Mouse (Mus musculus) CD8-positive naive resting alpha-beta T cell, adult 2 months (primary cell): Measurements from ENCODE around the gene Tshz2.
"Not testable (repeated sequence)": the region's sequence is repeated elsewhere in the genome, so short reads cannot be mapped to it uniquely, and the experiment has no call there.

ENCODE experiments used
- DNase-seq, 2 experiments: peaks; one replicate each; pipeline ENCODE4 v3.0.0; 2022; ENCODE audit warnings: low read depth in 2 of 2, low spot score in 2 of 2

Gene Tshz2

DNA sequence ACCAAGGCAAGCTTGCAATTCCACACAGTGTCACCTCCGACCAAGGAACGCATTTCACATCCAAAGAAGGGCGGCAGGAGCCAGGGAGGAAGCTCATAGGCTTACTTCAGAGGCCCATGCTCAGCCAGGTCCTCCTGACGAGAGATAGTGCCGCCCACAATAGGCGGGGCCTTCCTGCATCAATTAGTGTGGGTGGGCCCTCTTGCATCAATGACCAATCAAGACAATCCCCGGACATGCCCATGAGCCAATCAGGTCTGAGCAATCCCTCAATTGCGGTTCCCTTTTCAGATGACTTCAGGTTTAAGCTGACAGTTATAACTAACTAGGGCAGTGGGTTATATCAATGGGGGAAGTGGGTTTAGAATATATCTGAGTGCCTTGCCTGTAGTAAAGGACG lies 120.6 kb downstream of the Tshz2 start:
- DNase-seq: no peak

DNA sequence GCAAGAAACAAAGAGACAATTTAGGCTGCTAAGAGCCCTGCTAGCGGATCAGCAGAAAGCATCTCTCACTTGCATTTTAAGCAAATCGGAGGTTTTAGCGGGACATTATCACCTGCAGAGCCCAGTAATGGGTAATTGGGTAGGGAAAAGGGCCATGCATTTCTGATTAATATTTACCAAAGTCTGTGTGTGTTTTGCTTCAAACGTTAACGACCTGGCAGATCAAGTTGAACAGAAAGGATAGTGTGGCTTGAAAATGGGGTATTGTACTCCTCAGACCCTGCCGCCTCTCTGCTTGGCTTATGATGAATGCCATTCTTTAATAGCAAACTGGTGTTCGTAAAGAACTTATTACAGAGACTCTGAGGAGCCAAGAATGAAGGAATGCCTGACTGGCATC lies 122.3 kb downstream of the Tshz2 start:
- no peak for DNase-seq

DNA sequence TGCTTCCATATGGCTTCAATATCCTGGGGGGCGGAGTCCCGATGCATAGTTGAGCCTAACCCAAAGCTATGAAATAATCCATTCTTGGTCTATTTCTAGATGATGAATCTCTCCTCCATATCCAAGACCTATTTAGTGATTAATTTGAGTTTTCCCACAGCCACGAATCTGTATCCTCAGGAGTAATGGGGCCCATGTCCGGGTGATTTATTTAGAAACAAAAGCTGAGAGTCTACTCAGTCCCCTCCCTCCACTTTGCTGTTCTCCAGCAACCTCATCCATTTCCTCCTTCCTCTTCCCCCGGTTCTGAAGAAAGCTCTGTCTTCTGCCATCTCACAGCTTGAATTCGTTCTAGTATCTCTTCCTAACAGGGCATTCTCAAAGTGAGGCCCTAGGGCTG lies 125.3 kb downstream of the Tshz2 start:
- no peak for DNase-seq

DNA sequence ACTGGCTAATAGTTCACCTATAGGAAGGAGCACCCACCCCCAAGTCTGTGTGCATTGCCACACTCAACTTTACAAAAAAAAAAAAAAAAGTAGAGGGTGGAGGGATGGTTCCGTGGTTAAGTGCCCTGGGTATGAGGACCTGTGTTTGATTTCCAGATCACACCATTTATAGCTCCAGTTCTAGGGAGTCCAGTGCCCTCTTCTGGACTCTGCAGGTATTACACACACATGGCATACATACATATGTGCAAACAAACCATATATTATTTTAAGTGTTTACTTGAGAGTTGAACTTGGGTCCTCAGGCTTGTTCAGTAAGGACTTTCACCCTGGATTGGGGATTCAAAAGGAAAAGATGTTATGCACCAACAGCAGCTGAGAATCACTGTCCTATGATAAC lies 127.3 kb downstream of the Tshz2 start:
- DNase-seq: no peak

DNA sequence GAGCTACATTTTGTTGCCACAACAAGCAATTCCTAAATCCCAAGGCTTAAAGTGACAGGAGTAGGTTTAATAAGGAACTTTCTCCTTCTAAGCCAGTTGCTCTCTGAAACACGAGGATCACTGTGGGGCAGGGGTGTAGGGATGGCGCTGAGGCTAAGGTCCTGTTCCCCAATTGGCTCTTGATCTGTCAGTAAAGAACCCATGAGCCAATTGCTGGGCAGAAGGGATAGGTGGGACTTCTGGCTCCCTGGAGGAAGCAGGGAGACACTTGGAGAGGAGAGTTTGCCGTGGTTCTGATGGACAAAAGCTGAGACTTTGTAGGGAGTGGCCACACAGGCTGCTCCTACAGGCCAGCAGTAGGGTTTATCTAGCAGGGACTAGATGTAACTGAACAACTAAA lies 128.9 kb downstream of the Tshz2 start:
- no peak for DNase-seq

DNA sequence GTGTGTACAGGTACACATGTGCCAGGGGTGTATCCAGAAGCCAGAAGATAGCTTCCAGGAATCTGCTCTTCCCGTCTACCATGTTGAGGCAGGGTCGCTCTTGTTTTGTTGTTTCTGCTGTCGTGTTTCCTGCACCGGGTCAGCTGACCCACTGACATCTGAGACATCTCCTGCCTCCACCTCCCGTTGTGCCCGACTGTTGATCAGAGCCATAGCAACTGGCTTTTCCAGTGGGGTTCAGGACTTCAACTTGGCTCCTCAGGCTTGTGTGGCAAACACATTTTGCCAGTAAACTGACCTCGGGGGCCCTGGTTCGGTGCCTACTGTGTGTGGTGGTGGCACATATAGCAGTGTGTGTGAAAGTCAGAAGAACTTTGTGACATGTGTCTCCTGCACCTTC lies 129.5 kb downstream of the Tshz2 start:
- no peak for DNase-seq

DNA sequence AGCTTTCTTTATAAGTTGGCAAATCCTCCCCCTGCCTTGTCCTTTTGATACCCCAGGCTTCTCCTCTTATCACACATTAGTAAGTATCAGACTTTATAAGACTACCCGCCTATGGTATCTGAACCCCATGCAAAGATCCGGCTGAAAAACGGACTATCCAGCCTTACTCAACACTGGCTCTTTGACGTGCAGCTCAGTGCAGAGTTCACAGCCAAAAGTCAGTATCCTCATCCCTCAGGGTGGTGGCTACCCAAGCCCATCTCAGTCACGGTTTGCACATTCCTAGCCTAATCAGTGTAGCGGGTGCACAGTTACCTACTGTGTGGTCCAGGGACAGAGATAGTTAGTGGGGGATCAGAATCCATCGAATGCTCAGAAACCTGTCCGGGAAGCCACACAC lies 130.9 kb downstream of the Tshz2 start:
- no peak for DNase-seq

DNA sequence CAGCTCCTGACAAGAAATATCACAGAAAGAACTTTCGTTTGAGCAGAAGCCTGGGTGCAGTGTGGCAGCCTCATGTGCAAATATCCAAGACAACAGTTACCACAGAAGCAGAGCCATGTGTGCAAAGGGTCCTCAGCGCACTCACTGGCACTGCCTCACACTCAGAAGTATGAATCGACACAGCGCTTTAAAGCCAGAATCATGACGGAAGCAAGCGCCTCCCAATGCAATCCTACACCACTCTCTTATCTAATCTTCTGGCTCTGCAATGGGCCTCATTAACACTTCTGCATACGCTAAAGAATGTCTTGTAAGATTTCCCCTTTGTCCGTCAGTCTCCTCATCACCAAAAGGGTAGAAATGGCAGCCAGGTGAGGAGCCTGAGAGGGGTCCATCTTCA lies 133.4 kb downstream of the Tshz2 start:
- no peak for DNase-seq

DNA sequence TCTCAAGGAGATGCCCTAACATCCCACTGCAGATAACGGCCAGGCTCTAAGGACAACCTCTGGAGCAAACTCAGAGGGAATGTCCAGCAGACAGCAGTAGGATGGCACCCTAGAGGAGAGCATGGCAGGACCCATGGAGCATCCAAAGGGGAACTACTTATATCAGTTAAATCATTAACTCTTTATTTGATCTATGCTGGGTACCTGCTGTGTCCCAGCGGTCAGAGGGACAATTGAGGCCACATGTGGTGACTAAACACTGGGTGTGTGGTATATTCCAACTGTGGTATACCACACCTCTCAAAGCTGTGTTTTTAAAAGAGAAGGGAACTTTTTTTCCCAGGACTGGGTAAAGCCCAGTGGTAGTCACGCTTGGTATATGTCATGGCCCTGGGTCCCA lies 134.5 kb downstream of the Tshz2 start:
- no peak for DNase-seq

DNA sequence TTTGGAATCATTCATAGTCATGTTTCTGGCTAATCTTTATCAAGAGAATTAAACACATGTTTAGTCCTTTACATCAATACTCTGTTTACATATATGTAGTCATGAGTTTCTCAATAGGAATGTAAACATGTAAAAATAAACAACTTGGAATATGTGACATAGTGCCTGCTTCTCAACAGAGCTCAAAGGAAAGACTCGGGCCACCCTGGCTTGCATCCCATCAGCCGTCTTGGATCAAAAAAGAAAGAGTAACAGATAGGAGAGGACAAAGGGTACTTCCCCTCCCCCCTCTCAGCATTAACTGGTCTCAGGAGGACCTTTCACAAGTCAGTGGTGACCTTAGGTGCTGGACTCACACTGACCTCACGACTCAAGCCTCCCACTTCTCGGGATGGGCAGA lies 142.3 kb downstream of the Tshz2 start:
- DNase-seq: no peak

DNA sequence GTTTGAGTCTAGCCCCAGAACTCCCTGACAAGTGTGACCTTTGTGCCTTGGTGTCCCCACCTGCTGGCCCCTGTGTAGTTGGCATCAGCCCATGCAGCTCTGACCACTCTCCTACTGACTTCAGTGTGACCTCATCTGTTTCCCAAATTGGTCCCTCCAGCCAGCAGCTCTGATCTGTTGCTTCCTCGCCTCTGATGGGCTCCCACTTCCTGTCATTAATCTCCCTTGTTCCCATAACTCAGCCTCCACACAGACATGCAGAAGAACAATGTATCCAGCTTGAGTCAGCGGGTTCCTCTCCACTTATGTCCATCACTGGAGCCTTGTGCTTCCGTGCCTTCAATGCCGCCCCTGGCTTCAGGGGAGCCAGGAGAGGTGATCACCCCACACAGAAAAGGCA lies 144.4 kb downstream of the Tshz2 start:
- DNase-seq: no peak

DNA sequence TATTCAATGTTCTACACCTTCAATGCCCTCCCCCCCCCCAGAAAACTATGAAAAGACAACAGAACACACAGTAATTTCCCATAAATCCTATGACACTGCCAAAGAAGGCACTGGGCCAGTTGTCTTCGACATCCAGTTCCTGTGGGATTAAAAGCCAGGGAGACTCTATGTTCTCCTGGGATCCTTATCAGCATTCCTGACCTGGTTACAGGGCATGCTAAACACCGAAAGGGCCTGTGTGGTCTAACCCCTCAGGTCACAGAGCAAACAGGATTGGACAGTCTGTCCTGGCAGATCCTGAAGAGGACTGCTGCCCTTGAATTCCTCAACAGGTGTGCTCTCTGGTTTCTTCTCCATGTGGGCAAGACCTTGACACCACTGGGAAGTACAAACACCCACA lies 145.0 kb downstream of the Tshz2 start:
- DNase-seq: no peak

DNA sequence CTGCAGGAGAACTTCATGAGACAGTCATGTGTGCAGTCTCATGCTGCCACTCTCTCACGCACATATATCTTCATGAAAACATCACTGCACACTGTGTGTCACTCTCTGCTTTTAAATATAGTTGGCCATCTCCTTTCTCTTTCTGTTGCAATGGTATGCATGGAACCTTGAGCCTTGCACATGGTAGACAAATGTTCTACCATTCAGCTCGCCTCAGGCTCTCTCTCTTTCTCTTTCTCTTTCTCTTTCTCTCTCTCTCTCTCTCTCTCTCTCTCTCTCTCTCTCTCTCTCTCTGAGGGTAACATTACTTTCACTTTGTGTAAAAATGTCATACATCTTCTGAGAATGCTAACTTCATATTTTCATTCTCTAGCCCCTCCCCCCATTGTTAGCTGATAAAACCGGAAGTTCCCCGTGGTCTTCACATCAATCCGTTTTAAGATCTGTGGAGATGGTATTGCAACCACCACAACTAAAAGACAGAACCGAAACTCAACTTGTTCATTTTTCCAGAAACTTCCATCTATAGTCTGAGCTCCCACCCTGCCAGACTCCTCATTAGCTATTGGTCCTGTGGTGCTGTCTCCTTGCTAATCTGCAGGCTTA lies 146.0 kb downstream of the Tshz2 start:
- peak in 1 of 2 experiments; percentile 26 for DNase-seq

DNA sequence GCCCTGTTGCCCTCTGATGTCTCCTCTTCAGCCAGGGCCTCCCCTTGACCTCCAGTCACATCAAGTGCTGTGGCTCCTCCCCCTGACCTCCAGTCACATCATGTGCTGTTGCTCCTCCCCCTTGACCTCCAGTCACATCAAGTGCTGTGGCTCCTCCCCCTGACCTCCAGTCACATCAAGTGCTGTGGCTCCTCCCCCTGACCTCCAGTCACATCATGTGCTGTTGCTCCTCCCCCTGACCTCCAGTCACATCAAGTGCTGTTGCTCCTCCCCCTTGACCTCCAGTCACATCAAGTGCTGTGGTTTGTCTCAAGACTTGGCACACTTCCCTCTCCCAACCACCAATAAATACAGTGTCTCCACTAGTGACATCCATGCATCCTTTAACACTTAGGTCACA lies 148.9 kb downstream of the Tshz2 start:
- not testable (repeated sequence) for DNase-seq

DNA sequence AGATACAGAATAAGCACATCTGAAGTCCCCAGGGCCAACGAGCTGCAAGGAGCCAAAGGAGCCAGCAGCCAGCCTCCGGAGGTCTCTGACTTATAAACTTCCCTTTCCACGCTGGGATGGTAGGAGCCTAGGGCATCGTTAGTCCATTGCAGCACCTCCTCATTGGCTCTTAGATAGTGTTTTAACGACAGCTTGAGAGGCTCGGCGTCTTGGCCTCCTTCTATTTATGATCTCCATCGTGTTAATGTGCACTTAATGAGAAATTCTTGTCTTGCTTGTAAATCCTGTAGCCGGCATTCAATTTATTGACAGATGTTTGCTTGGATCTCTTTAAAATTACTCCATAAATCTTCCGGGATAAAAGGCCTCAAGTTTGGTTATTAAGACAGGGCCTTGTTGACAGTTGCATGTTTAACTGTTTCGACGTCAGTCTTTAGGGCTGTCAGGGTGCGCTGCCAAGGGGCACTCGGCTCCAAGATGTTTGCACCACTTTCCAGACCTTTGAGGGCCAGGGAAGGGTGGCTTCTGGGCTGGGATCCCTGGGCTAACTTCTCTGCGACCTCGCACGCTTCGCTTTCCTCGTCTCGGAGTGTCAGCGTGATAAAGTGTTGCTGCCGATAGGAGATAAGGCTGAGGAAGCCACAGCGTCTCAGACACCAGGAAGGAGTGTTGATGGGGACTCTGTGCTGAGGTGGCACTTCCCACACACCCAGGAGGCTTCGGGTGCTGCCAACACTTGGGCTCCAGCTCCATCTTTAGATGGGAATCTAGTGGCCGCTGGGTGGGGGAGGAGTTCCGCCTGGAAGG lies 150.3 kb downstream of the Tshz2 start:
- DNase-seq: no peak

DNA sequence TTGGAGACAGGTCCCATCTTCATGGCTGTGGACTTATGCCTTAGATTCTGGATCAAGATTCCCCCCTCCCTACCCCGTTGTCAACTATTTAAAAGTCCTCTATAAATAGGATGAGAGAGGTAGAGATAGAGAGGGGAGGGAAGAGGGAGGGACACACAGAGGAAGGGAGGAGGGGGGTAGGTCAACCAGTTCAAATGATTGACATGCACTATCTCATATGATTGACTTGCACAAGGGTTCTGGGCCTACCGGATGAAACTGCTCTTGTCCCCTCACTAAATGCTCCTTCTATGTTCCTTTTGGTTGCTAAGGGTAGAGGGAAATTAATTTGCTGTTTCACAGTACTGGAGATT lies 150.8 kb downstream of the Tshz2 start:
- DNase-seq: no peak

DNA sequence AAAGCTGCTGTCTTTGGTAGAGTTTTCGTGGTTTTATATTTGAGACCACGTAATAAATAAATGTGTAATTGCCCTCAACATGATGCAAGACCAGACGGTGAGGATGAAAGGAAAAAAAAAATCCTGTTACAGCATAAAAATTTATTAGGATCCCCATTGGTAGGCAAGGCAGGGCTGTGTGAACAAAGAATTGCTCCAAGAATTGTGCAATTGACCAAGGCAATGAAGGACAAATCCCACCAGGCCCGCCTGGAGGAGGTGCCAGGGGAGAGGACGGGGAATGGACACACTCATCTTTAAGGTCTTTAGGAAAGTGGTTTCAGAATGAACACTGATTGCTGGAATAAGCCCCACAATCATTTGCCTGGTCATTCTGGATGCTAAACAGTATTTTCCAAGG lies 154.6 kb downstream of the Tshz2 start:
- DNase-seq: no peak

DNA sequence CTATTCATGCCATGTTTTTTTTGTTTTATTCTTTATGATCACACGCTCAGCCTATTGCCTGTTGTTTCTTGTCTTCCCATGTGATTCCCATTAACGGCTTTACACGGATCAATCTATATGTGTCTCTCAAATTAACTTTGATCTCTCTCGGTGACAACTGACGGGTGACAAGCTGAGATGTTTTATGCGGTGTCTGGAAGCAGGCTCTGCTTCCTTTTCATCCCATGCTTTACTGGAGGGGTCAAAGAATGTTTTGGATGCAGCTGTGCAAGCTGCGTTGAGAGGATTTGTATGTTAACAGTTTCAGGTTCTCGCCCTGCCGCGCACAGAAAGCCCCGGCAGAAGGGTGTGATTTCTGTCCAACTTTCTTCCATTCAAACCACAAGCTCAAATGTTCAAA lies 155.1 kb downstream of the Tshz2 start:
- DNase-seq: no peak

DNA sequence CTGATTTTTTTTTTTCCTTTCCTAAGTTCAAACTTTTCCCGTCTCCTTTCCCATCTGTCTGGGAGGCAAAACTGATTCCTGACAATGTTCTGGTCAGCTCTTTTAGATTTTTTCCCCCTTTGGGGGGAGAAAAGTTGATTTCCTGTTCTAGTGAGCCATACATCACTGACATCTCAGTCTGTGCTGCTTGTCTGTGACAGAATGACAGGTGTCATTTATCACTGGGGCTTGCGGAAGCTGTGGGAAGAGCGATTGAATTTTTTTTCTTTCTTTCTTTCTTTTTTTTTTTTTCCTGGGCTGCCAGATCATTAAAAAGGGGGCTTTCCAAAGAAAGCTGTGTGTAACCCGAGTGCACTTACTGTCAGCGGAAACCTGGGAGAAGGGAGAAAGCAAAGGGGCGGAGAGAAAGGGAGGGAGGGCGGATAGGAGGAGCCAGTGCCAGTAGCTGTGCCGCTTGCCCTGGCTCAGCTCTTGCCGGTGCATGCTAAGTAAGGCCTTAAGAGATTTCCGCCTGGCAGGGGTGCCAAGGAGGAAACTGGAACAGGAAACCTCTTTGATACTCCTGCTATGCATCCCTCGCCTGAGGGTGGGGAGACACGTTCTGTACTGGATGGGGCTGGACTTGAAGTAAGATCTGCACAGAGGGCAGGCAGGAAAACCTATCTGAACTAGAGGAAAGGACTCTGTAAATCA lies 157.8 kb downstream of the Tshz2 start:
- peak; percentile 25 to 36 for DNase-seq

DNA sequence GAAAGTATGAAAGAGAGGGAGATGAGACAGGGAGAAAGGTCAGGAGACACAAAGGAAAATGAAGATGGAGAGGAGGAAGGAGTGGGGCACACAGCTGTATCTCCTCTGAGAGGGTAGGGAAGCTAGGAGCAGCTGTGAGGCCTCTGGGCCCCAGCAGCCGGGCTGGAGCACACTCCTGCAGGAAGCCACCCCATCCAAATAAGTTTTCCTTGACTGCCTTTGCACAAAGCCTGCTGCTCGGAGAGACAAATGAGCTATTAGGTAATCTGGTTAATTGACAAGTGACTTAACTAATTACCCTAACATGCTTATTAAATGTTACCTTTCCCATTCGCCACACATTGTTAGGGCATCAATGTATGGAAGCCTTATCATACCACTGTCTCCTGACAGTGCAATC lies 159.9 kb downstream of the Tshz2 start:
- DNase-seq: no peak

DNA sequence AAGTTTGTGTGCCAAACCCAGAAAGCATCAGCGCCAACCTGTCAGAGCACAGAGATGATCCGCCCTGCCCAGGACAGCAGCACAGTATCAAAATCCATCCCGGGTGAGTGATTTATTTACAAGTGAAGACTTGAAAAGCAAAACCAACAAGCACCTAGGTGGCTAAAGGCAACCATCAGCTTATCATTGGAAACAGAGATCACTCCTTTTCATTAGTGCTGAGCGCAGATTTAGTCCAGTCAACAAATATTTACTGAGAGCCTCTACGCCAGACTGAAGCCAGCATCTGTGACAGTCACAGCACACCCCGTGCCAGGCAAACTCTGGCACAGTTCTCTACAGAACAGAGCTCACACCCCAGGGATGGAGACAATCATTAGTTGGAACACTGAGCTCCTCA lies 169.4 kb downstream of the Tshz2 start:
- DNase-seq: no peak

DNA sequence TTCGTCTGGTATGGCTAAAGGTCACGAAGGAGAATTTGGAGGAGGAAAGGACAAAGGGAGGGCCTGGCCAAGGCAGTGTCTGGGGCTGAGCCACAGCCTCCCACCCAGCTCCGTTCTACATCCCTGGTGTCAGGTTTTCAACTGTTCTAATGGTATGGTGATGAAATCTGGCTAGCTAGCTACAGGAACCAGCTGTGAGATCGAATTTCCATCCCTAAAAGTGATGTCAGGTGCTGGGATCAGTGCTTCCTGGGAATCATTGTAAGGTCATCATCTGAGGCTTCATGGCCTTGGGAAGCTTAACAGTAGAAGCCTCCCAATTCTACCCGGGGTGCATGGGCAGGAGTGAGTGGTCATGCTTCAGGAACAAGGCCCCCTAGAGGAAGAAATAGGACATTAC lies 171.6 kb downstream of the Tshz2 start:
- no peak for DNase-seq

DNA sequence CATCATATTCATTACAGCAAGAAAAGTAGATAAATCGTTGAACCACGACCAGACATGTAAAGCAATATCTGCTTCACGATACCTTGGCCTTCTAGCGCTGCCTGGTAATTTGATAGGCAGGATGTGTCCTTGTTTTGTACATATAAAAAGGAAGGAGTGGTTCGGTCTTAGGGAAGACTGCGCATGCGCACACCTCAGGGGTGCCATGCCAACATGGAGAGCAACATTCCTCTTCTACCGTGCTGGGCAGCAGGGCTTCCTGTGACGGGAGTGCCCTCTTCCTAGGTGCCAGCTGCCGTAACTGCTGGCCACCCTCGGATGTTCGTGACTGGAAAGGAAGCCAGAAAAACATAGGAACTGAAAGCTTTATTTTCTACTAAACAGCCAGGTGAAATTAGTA lies 172.7 kb downstream of the Tshz2 start:
- DNase-seq: no peak
